ENCODE assay signal across 8 mouse cellular contexts in genomic region chr13:56613366-56613998, GRCm38 (mm10). TPM values are rescaled to one million over a fixed set of nuclear protein-coding genes. Genes with fewer than 3 reads are reported as not detected.
A peak's percentile ranks its signal among the peaks of the same experiment; 100 is the strongest.
DNase-seq lines count a peak whose midpoint lies in the region; ATAC-seq and TF ChIP-seq lines count a peak whose summit lies in the region.

No protein-coding gene starts in this region.

- 0 out of 2 replicates have a peak, but pooled peaks cover 4% of the 10 kb centered on the region for H3K27me3 ChIP-seq in intestine, embryonic 15.5 days (replicated peaks)
- no peaks in the 10 kb centered on the region for H3K27me3 ChIP-seq in intestine, postnatal 0 days (replicated peaks; ENCODE audit: control insufficient read depth, insufficient read depth, low read length)
- no peaks in the 10 kb centered on the region for H3K27me3 ChIP-seq in embryonic facial prominence, embryonic 13.5 days
- H3K27me3 ChIP-seq in heart, postnatal 0 days (ENCODE audit: control insufficient read depth, insufficient read depth, low read length) = peaks cover 26% of the 10 kb centered on the region

- H3K36me3 ChIP-seq in intestine, embryonic 15.5 days = no peaks in the 10 kb centered on the region
- H3K36me3 ChIP-seq in intestine, postnatal 0 days (ENCODE audit: control insufficient read depth, insufficient read depth) = 0 out of 2 replicates have a peak, but pooled peaks cover 3% of the 10 kb centered on the region
- peaks cover 3% of the 10 kb centered on the region; the same call in 1 of the 2 replicates for H3K36me3 ChIP-seq in embryonic facial prominence, embryonic 13.5 days
- no peaks in the 10 kb centered on the region for H3K36me3 ChIP-seq in heart, postnatal 0 days (replicated peaks; ENCODE audit: control insufficient read depth, insufficient read depth, low read length)

- TF ChIP-seq CTCF in intestine, postnatal 0 days (IDR thresholded peaks at IDR 0.05; ENCODE audit: low read depth) = no peak
- TF ChIP-seq CTCF in heart, postnatal 0 days (IDR thresholded peaks at IDR 0.05; ENCODE audit: low read depth) = no peak

- ATAC-seq in intestine, embryonic 15.5 days = no peak
- no peak for ATAC-seq in intestine, postnatal 0 days
- ATAC-seq in embryonic facial prominence, embryonic 13.5 days (ENCODE audit: insufficient number of reproducible peaks, insufficient read depth, low FRiP score, low TSS enrichment, low read depth) = no peak
- ATAC-seq in heart, postnatal 0 days (ENCODE audit: insufficient read depth, low read depth) = peak; percentile 68
- peak; percentile 43 for ATAC-seq in megakaryocyte, adult 5-6 weeks (ENCODE audit: poor library complexity, severe bottlenecking)

- H3K9ac ChIP-seq in intestine, embryonic 15.5 days = no peak overlapping the region; the same call in 1 of the 2 replicates
- no peak overlapping the region for H3K9ac ChIP-seq in intestine, postnatal 0 days (ENCODE audit: low read depth, low read length)
- 0 out of 2 replicates have a peak overlapping the region, but pooled peaks have one; percentile 37 for H3K9ac ChIP-seq in embryonic facial prominence, embryonic 13.5 days
- no peak overlapping the region for H3K9ac ChIP-seq in heart, postnatal 0 days (replicated peaks; ENCODE audit: low read depth, low read length)

- TF ChIP-seq EP300 in heart, postnatal 0 days (IDR thresholded peaks at IDR 0.05; ENCODE audit: low read depth) = no peak

- no peak overlapping the region; the same call in 1 of the 2 replicates for H3K4me2 ChIP-seq in intestine, embryonic 15.5 days (replicated peaks)
- no peak overlapping the region; the same call in 1 of the 2 replicates for H3K4me2 ChIP-seq in intestine, postnatal 0 days (replicated peaks; ENCODE audit: low read depth)
- no peak overlapping the region; the same call in 1 of the 2 replicates for H3K4me2 ChIP-seq in embryonic facial prominence, embryonic 13.5 days
- H3K4me2 ChIP-seq in heart, postnatal 0 days (ENCODE audit: low read depth, low read length) = no peak overlapping the region

- H3K9me3 ChIP-seq in intestine, embryonic 15.5 days = no peaks in the 10 kb centered on the region
- no peaks in the 10 kb centered on the region for H3K9me3 ChIP-seq in intestine, postnatal 0 days (ENCODE audit: control insufficient read depth)
- no peaks in the 10 kb centered on the region for H3K9me3 ChIP-seq in embryonic facial prominence, embryonic 13.5 days
- no peaks in the 10 kb centered on the region for H3K9me3 ChIP-seq in heart, postnatal 0 days (replicated peaks; ENCODE audit: control insufficient read depth, low read length)

- H3K4me3 ChIP-seq in intestine, embryonic 15.5 days (replicated peaks) = no peak overlapping the region
- H3K4me3 ChIP-seq in intestine, postnatal 0 days (ENCODE audit: low read depth, low read length) = no peak overlapping the region
- H3K4me3 ChIP-seq in embryonic facial prominence, embryonic 13.5 days = no peak overlapping the region
- no peak overlapping the region for H3K4me3 ChIP-seq in heart, postnatal 0 days (ENCODE audit: low read depth, low read length)

- H3K27ac ChIP-seq in intestine, embryonic 15.5 days = 0 out of 2 replicates have a peak overlapping the region, but pooled peaks have one; percentile 8
- no peak overlapping the region for H3K27ac ChIP-seq in intestine, postnatal 0 days (ENCODE audit: low read depth, low read length)
- H3K27ac ChIP-seq in embryonic facial prominence, embryonic 13.5 days = 0 out of 2 replicates have a peak overlapping the region, but pooled peaks have one; percentile 34
- H3K27ac ChIP-seq in heart, postnatal 0 days (ENCODE audit: low read depth) = peak overlapping the region; percentile 27

- peak; percentile 8 for DNase-seq in A20 (ENCODE audit: low read depth, low spot score)
- DNase-seq in heart, postnatal 0 days (ENCODE audit: low spot score) = peak; percentile 51
- DNase-seq in cerebellum, adult 11-12 months = no peak
- no peak for DNase-seq in frontal cortex, postnatal 14 days (ENCODE audit: low spot score in 2 of 2)

- peaks cover 73% of the 10 kb centered on the region for H3K4me1 ChIP-seq in intestine, embryonic 15.5 days (replicated peaks)
- peaks cover 18% of the 10 kb centered on the region for H3K4me1 ChIP-seq in intestine, postnatal 0 days (replicated peaks; ENCODE audit: control insufficient read depth, insufficient read depth, low read length)
- peaks cover 76% of the 10 kb centered on the region for H3K4me1 ChIP-seq in embryonic facial prominence, embryonic 13.5 days
- peaks cover 26% of the 10 kb centered on the region for H3K4me1 ChIP-seq in heart, postnatal 0 days (ENCODE audit: control insufficient read depth, insufficient read depth)

- WGBS in intestine, embryonic 15.5 days = 45% methylated on average over 9 of the region's 9 CpGs
- 32% methylated on average over 9 of the region's 9 CpGs for WGBS in intestine, postnatal 0 days
- 59% methylated on average over 9 of the region's 9 CpGs for WGBS in embryonic facial prominence, embryonic 13.5 days
- WGBS in heart, postnatal 0 days = 14% methylated on average over 9 of the region's 9 CpGs

RNA-seq across cellular contexts. Expression of gene Tgfbi, which starts 4.2 kb away (rescaled TPM):
- polyA plus RNA-seq in intestine, embryonic 15.5 days (2015; fragmentation: Nextera tagmentation; extraction: Ambion mirVana) = 120 and 123 TPM in 2 replicates
- polyA plus RNA-seq in intestine, postnatal 0 days (2015; fragmentation: Nextera tagmentation; extraction: Ambion mirVana) = 101 and 105 TPM in 2 replicates
- 68.8 TPM in 2 replicates for polyA plus RNA-seq in embryonic facial prominence, embryonic 13.5 days (2015; fragmentation: Nextera tagmentation; extraction: Ambion mirVana)
- 31.3 and 43.1 TPM in 2 replicates for total RNA-seq in heart, postnatal 0 days (2014; rRNA removed; ENCODE audit: low replicate concordance)
- 23.1 and 24.3 TPM in 2 replicates for polyA plus RNA-seq in heart, postnatal 0 days (2015; fragmentation: Nextera tagmentation; extraction: Ambion mirVana)
- total RNA-seq in megakaryocyte, adult 5-6 weeks (2015) = 321 and 326 TPM in 2 replicates
- total RNA-seq in megakaryocyte, adult 5-6 weeks (2017) = 505 and 532 TPM in 2 replicates

Comparison
In these comparisons a context has a peak if more than half of its experiments do, and no peak if none do; other contexts are left out.
1. ATAC-seq: peak in heart, postnatal 0 days (single experiment) and megakaryocyte, adult 5-6 weeks (single experiment); none in intestine, embryonic 15.5 days (single experiment), intestine, postnatal 0 days (single experiment) and embryonic facial prominence, embryonic 13.5 days (single experiment).
2. DNase-seq: peak in A20 (single experiment) and heart, postnatal 0 days (single experiment); none in cerebellum, adult 11-12 months (single experiment) and frontal cortex, postnatal 14 days (0 of 2).